Mouse (Mus musculus) WW6 (cell line): ENCODE results near the gene Slc29a4.

Experiments used
- DNase-seq: peaks from one replicate; pipeline ENCODE4 v3.0.0-alpha.2; 2013; ENCODE audit warnings: low read depth, low spot score

Gene Slc29a4

GRCm38 (mm10) chr5:142692248-142692647, at the start of gene Slc29a4:
TSS of gene Slc29a4 (plus strand) at chr5:142692512.
- no peak for DNase-seq

- DNase-seq, result no peak
Observed at GRCm38 (mm10) chr5:142648162-142648561, 44.1 kb upstream of the Slc29a4 start.

DNA sequence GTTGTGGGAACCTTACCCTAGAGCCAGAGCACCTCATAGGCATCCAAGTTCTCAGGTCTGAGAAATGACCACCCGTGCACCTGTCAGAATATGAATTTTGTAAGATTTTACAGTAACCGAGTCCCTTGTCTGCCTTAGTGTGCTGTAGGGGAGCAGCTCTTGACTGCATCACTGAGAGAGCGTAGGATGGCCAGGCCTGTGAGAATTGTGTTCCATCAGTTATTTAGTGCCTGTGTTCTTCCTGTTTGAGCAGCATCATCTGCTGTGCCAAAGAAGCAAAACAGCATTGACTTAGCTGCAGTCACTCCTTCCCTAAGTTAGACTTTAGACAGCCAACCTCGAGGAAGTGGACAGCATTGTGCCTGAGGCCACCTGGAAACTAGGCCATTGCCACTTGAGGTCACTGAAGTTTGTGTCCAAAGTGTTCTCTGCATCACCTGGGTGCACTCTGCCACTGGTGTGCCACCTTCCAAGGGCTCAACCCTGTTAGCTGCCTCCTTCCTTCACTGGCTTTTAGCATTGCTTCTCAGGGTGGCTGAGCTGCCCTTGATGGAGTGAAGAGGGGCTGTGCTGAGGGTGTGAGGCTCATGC, 42.8 kb upstream of the Slc29a4 start:
- no peak for DNase-seq

DNA sequence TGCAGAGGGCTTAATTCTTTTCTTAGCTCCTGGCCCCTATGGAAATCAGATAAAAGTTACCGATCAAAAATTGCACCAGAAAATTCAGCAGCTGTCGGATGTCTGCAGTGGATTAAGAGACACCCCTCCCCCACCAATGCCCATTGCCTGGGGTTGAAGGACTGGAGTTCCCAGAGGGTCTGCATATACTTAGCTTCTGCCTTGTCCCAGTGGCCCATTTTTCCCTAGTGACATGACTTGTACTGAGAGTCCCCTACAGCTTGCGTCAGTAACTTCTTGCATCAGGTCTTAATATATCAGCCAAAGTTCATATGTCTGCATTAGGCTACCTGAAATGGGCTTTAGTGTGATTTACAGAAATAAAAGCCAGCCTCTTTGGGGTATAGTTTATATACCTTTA, 41.9 kb upstream of the Slc29a4 start:
- no peak for DNase-seq

DNA sequence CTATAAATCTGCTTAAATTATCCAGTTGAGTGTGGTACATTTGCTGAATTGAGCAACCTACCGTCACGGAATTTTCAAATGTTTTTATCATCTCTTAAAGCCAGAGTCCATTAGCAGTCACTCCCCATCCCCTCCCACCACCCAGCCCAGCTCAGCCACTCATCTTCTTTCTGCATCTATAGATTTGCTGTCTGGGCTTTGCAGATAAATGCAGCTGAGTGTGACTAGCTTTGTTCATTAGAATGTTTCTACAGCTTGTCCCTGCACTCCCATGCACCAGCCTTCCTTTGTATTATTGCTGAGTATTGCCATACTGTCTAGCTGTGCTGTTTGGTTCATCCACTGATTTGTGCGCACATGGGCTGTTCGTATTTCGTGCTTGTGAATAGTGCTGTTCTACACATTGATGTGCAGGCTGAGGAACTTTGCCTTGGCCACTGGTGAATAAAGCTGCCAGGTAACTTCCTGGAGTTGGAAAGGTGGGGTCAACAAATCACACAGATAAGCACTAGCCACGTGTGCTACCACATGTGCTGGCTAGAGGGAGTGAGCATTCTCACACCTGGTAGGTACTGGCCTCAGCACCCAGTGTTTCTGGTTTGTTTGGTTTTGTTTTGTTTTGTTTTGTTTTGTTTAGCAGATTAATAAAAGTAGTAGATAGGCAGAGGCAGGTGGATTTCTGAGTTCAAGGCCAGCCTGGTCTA, 41.4 kb upstream of the Slc29a4 start:
- no peak for DNase-seq

DNA sequence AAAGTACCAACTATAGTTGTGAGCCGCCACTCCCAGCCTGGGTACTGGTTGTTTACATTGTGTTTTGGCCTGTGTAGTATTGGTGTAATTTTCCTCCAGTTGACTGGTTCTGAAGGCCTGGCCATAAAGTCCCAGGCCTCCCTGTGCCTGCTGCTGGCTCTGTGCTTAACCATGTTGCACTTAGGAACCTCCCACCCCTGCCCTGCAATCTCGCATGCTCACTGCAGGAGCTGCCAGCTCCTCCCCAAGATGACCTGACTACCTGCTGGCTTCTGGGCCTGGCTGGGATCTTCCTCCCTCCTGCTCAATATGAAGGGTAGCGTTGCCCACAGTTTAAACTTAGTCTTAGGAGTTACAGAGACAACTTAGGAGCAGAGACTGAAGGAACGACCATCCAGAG, 40.0 kb upstream of the Slc29a4 start:
- no peak for DNase-seq

GRCm38 (mm10) chr5:142660656-142661434, 31.5 kb upstream of the Slc29a4 start:
- no peak for DNase-seq

- DNase-seq, result no peak
Observed at GRCm38 (mm10) chr5:142667921-142668320, 24.4 kb upstream of the Slc29a4 start.

DNA sequence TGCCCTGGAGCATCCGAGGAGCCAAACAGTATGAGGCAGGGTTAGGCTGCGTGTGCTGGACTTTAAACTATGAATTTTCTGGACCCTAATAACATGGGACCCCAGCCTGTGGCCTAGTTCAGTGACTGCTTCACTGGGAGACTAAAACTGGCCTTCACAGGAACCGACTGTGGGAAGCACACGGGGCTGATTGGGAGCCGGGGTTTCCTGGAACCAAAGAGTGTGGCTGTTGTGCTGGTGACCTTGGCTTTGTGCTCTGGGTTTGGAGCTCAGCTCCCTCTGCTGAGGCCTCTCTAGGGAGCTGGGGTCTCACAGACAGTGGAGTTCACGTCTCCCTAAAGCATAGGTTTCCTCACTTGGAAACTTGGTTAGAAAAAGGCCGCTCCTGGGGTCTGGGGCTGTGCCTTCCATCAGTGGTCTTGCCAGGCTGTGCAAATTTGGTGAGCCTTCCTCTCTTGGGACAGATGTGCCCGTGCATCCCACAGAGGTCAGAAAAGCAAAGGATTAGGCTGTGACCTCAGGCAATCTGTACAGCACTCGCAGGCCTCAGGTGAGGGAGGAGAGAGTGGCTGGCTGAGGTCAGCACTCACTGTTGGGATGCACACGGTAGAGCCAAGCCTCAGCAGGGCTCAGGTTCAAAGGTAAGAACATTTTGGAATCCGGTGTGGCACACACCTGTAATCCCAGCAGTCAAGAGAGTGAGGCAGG, 23.6 kb upstream of the Slc29a4 start:
- DNase-seq, result no peak

GRCm38 (mm10) chr5:142669726-142670125, 22.6 kb upstream of the Slc29a4 start:
- DNase-seq, result no peak

- DNase-seq, result no peak
Observed at GRCm38 (mm10) chr5:142673082-142673481, 19.2 kb upstream of the Slc29a4 start.

- DNase-seq, result no peak
Observed at GRCm38 (mm10) chr5:142678141-142678571, 14.2 kb upstream of the Slc29a4 start.

- DNase-seq, result no peak
Observed at GRCm38 (mm10) chr5:142679065-142679464, 13.2 kb upstream of the Slc29a4 start.

GRCm38 (mm10) chr5:142681911-142682310, 10.4 kb upstream of the Slc29a4 start:
- no peak for DNase-seq

- DNase-seq, result no peak
Observed at GRCm38 (mm10) chr5:142682529-142682928, 9.8 kb upstream of the Slc29a4 start.

GRCm38 (mm10) chr5:142688866-142689265, 3.4 kb upstream of the Slc29a4 start:
- DNase-seq, result no peak

DNA sequence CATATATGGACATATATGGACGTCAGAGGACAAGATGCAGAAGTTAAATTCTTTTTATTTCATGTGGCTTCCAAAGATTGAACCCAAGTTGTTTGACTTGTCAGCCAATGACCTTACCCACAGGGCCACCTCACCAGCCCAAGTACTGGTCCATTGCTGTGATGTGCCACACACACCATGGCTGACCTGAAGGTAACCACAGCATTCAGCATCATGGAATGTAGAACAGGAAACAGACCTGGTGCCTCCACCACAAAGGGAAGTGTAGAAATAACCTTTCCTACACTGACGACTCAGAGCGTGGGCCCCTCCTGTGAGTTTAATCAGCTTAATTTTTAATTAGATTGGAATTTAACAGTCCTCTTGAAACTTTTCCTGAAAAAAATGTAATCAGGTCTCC, 2.0 kb upstream of the Slc29a4 start:
- no peak for DNase-seq

DNA sequence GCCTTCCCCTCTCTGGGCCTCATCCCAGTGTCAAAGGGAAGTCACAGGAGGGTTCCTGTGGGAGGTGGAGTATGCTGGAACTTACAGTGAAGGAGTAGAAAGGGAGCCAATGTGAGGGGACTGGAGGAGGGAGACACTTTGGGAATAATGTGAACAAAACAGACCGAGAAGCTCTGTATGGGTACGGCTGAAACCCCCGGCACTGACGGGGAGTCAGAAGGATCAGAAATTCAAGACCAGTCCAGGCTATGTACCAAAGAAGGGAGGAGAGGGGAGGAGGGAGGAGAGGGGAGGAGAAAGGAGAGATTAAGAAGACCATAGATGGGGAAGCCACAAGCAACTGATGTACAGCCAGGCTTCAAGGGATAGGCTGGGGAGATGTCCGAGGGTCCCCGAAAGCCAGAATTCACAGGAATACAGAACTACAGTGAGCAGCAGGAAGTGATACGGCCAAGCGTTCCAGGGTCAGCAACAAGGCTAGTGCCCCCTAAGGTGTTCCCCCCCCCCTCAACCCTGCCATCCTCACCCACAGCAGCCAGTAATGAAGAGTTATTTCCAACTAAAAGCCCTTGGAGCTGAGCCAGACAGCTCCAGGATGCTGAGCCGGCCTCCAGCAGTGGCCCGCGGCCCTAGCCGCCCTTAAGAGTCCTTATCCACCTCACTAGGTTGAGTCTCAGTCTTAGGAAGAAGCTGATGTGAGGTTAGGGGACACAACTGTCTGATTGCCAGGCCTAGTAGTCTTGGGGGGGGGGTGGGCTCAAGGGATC, 842 bp downstream of the Slc29a4 start:
- no peak for DNase-seq

DNA sequence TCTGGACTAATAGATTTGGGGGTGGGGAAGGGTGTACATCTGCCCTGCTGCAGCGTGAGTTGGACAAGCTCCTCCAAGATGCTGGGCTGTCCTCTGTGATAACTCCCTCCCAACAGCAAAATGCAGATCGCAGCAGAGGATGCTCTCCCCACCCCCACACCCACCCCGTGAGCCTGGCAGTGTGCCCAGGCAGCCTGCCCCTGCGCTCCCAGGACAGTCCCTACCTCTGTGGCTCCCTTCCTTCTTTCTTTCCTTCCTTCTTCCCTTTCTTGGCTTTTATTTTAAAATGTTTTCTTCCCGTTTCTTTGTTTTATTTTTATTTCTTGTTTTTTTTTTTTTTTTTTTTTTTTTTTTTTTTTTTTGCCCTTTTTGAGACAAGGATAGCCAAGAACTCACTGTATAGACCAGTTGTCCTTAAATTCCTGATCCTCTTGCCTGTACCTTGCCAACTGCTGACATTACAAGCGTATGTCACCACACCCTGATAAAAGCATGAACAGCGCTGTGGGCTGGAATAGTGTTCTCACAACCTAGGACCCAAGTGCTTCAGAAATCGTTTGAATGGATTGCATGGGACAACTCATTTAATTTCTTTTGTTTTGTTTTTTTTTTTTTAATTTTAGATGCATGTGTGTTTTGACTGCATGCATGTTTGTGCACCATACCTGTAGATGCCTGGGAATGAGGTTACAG, 1.6 kb downstream of the Slc29a4 start:
- DNase-seq, result no peak

- no peak for DNase-seq
Observed at GRCm38 (mm10) chr5:142694627-142695340, 2.5 kb downstream of the Slc29a4 start.
